Mouse (Mus musculus): ENCODE measurements at regions not wholly inside any gene's neighbourhood (a gene's known extent, or its start where the extent isn't known, plus 50 kb on each side); places are given as distances from the start of the nearest gene placed in this dataset.

DNA sequence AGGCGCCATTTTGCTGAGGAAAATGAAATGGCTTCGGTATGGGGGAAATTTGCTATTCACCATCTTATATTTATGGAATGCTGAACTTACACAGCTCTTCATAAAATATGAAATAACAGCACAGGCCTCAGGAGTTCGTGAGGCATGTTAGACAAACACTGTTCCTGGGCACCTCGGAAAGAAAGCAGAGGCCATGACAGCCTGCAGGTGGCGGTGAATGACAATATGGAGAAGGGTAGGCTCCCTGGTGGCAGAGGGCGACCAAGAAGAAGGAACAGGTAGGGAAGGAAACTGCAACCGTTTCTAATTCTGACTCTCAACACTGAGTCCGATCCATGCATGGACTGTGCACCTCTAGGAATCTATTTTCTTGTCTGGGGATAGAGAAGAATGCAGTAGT lies 553.6 kb upstream of the Tmpo start:
- no peak for DNase-seq (ENCODE audit: low spot score in 2 of 2)

- no peak for DNase-seq (ENCODE audit: low spot score in 2 of 2)
Measured at GRCm38 (mm10) chr10:91732007-91732589, 551.0 kb upstream of the Tmpo start.

DNA sequence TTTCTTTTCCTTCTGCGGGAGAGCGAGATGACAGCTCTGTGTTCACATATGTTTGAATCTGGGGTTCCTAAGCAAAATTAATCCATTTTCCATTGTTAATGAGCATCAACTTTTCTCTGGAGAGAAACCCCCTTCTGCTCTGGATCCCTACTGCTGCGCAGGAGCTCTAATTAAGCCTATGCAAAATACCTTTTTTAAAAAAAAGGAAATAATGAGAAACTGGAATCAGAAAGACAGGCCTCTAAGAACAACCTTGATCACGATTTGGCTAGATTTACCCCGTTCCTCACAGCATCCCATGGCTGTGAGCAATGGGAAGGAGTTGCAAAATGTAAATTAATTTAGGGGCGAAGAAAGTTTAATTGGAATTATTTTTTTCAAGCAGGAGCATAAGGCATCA lies 548.9 kb upstream of the Tmpo start:
- no peak for DNase-seq (ENCODE audit: low spot score in 2 of 2)

DNA sequence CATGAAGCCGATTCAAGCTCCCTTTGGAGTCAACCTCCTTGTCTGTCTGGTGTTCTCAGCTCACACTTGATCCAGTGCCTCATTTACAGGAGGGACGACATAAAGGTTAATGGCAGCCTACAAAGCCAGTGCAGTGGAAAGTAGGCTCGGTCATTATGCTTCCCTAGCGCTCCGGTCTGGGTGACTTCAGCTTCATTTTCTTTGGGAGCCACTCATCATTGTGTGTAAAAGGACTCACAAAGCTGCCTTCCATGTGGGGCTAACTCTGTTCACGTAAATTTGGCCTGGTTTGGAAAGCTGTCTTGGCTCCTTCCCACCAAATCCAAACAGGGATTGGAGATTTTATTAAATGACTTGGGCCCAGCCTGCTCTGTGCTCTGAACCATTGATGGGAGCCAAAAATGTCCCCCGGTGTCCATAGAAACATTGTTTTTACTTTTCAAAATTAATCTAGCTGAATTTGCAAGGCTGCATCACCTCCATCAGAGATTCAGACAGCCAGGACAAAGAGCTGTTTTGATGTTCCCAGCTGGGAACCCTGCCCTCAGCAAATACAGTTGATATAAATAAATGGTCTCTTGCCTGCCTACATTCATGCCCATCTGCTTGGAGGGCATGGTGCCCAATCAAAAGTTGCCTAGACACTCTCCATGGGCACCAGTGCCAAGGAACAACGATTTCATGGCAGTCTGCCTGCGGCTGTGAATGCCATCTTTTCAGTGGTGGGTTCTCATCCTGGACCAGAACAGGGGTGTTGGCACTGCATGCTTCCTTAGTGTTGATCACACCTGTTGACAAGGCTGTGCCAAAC lies 538.7 kb upstream of the Tmpo start:
- no peak for DNase-seq (ENCODE audit: low spot score in 2 of 2)

GRCm38 (mm10) chr10:91716604-91717003 lies 535.5 kb upstream of the Tmpo start:
- DNase-seq (ENCODE audit: low spot score in 2 of 2): no peak

GRCm38 (mm10) chr10:91714648-91715047 lies 533.5 kb upstream of the Tmpo start:
- no peak for DNase-seq (ENCODE audit: low spot score in 2 of 2)

- no peak for DNase-seq (ENCODE audit: low spot score in 2 of 2)
Measured at GRCm38 (mm10) chr10:91713529-91713928, 532.4 kb upstream of the Tmpo start.

- DNase-seq (ENCODE audit: low spot score in 2 of 2): no peak
Measured at GRCm38 (mm10) chr10:91706816-91707215, 525.7 kb upstream of the Tmpo start.

DNA sequence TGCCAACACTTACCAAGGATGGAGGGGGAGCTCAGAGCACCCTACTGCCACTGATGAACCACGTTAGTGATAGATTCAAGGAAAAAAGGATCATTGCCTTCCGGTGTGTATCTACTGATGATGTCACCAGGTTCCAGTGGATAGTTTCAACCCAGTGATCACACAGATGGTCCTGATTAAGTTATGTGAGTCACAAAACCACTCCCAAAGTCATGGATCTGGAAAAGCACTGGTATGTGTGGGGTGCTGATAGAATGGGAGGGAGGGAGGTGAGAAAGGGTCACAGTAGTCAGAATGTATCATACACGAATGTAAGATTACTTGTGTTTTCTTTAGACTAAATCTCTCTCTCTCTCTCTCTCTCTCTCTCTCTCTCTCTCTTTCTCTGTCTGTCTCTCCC lies 523.6 kb upstream of the Tmpo start:
- no peak for DNase-seq (ENCODE audit: low spot score in 2 of 2)

- no peak for DNase-seq (ENCODE audit: low spot score in 2 of 2)
Measured at GRCm38 (mm10) chr10:91701822-91702221, 520.7 kb upstream of the Tmpo start.

DNA sequence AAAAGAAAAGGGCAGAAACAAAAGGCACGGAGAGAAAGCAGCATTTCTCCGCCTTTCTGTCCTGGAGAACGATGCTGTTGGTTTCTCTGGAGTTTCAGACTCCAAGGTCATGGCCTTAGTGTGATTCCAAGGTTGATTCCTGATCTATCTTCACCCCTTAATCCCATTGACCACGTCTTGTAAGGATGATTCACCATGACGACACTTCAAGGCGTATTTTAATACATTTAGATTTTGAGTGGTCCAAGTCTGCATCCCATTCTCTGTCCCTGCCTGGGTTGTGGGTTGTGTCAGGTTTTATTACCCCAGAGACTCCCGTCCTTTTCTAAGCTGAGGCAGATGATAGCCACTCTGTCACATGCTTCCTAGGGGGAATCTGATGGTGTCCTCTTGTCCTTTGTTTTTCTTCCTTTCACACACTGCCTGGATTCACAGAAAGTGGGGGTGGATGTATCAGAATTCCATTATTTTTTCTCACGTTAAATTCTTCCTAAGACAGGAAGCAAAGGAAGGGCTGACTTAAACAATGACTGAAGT lies 505.0 kb upstream of the Tmpo start:
- no peak for DNase-seq (ENCODE audit: low spot score in 2 of 2)

DNA sequence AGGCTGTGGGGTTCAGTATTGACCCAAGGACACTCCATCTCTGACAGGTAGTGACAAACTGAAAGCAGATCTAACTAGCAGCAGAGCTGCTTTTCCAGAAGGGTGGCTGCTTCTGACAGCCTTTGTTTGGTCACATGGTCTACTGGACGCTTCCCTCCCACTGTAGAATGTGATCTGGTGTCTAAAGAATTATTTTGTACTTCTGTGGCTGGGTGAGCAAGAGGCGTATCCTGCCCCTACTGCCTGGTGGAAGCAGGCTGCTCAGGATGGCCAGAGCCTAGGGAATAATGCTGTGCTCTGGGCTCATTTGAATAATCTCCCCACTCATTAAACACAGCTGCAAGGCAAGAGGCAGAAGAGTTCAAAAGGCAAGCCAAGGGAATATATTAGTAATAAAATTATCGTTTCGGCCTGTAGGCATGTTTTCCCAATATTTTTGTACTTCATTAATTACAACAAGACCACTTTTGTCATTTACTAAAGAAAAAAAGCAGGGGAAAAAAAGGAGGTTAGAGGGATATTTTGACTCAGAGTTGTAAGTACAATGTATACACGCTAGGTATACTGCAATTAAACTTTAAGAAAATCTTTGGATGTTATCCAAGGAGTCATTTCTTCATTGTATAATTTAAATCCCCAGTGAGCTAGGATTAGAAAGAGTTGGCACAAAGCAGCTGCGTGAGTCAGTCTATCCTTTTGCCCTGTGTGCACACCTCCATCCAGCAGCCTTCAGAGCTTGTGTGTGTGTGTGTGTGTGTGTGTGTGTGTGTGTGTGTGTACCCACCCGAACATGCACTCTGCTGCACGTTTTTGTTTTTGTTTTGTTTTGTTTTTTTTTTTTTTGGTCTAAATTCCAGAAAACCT lies 504.3 kb upstream of the Tmpo start:
- no peak for DNase-seq (ENCODE audit: low spot score in 2 of 2)

- no peak for DNase-seq (ENCODE audit: low spot score in 2 of 2)
Measured at GRCm38 (mm10) chr10:91679641-91680040, 498.5 kb upstream of the Tmpo start.

DNA sequence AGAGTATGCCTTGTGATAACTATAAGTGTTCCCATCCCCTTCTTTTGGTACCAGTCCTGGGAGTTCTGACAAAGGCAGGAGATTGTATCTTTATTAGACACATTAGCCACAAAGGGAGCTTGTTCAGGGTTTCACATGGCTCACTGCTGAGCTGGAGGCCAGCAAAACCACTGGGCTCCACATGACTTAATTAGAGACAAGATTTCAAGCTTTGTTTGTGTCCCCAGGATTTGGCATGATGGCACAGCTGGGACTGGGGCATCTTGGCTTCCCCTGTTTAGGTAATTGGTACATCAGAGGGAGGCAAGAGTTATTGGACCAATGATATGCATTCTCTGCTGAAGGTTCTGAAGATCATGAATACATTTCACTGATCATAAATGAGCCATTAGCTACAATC lies 456.8 kb upstream of the Tmpo start:
- DNase-seq (ENCODE audit: low spot score in 2 of 2): no peak

GRCm38 (mm10) chr10:91628672-91629071 lies 447.6 kb upstream of the Tmpo start:
- DNase-seq (ENCODE audit: low spot score in 2 of 2): no peak

DNA sequence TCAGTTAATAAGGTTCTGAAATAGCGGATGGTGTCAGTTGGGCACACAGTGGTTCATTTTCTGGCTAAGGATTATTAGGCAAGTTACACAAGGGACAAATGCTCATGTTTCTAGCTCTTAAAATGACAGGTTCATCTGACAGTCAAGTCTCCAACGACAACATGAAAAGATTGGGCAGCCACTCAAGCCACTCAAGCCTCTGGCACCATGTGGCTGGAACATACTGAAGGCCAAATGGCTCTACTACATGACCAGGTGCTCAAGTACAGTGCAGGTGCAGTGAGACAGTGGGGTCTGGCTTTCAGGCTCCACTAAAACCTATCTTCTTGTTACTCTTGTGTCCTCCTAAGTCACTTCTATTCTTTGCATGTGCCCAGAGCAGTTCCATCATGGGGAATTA lies 441.2 kb upstream of the Tmpo start:
- no peak for DNase-seq (ENCODE audit: low spot score in 2 of 2)

DNA sequence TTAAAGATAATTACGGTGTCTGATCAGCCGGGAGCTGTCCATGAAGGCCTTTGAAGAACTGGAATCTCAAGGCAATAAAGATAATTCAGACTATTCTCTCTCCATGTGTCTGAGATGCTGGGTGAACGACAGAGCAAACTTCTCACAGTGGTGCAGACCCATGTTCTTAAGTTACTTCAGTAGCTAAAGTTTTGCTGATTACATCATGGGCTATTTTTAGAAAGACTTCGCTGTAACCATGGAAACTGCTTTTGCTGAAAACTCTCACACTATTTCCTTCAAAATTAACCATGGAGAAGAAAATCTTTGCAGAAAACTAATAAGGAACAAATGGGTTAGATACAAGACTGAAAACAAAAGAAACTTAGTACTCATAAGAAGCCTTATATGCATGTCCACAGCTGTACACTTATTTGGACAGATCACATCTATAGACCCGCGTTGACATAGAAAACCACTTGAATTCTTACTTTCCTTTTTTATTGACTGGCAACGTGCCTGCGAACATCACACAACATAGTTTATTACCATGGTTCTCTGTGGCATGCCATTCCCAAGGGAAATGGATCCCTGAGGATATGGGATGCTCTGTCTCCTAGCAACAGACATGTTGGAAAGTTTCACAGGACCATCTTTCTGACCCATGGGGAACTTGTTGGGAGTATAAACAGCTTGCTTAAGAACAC lies 432.8 kb upstream of the Tmpo start:
- DNase-seq (ENCODE audit: low spot score in 2 of 2): no peak

DNA sequence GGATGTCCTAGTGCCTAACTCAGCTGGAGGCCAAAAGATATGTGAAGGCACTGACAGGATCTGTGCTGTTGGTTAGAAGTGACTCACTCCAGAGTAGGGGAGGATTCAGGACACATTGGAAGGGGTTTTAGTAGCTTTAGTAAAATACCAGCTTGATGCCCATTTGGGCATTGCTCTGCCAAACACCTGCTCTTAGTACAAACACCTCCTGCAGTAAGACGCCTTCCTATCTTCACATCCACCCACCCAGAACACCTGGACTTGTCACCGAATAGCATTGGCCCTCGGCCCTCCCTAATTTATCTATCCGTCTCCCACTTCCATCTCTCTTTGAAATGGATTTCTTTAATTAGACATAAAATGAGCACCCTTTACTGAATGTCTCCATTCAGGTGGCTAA lies 430.9 kb upstream of the Tmpo start:
- no peak for DNase-seq (ENCODE audit: low spot score in 2 of 2)

DNA sequence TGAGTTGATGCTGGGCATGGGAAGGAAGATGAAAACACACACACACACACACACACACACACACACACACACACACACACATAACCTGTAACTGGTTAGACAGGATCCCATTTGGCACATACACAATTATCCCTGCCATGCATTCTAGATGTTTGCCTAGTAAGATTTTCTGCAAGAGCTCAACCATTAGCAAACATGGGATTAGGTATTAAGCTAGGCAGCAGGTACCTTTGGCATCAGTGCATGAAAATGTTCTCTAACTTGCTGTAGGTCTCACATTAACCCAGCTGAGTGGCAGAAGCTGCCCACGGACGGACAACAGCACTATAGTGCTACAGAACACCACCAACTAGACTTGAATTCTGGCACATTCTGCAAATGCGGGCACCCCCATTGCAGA lies 413.8 kb upstream of the Tmpo start:
- no peak for DNase-seq (ENCODE audit: low spot score in 2 of 2)

- no peak for DNase-seq (ENCODE audit: low spot score in 2 of 2)
Measured at GRCm38 (mm10) chr10:91593378-91593777, 412.3 kb upstream of the Tmpo start.

GRCm38 (mm10) chr10:91591845-91592244 lies 410.7 kb upstream of the Tmpo start:
- DNase-seq (ENCODE audit: low spot score in 2 of 2): no peak

DNA sequence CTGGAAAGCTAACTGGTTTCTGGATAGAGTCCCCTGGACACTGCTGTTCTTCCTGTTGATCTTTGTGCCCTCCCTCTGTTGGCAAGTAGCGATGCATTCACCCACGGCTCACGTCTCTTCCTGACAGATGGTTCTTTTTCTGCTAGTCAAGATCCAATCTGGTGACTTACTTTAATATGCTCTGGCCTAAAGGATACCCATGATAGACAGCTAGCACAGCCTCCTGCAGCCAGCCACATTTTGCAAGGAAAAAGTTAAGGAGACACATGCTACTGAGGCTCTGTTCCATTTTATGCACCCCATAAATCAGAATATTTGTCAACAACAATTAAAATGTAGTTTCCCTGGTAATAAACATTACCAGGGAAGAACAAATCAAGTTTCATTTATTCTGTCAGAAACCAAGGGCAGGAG lies 410.3 kb upstream of the Tmpo start:
- DNase-seq (ENCODE audit: low spot score in 2 of 2): no peak

Measured in spleen, postnatal 10 days (tissue).